Comparison of ENCODE assay signal across 8 mouse cellular contexts in the genomic region with DNA sequence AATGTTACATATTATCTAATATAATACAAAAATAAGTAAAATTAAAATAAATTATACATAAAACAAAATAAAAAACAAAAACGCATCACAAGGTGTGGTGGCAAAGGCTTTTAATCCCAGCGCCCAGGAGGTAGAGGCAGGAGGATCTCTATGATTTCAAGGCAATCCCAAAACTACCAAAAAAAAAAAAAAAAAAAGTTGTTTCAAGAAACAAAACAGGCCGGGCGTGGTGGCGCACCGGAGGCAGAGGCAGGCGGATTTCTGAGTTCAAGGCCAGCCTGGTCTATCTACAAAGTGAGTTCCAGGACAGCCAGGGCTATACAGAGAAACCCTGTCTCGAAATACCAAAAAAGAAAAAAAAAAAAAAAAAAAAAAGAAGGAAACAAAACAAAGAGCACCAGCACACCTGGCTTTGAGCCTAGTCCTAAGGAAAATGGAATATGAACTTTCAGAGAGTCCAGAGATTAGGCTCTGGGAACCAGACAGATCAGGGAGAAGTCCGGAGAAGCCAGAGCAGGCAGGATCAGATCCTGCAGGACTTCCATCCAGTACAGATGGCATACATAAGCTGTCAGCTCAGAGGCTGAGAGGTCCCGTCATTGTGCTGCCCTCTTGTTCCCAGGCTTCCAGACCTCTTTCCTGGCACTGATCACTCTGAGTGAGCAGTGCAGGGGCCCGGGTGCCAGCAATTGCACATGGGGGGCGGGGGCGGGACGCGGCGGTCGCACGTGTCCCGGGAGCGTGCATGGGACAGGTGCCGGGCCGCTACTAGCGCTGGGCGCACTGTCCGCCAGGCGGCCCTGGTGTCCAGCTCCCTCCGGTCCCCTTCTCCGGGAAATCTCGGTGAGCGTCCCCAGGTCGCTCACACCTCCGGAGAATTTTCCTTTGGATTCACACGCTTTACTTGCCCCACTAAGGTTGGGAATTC. TPM values are rescaled to one million over a fixed set of nuclear protein-coding genes. Genes with fewer than 3 reads are reported as not detected.
DNase-seq lines count a peak whose midpoint lies in the region; ATAC-seq and TF ChIP-seq lines count a peak whose summit lies in the region.

No protein-coding gene starts in this region.

- peak; percentile 32 for ATAC-seq in embryonic facial prominence, embryonic 13.5 days (ENCODE audit: insufficient number of reproducible peaks, insufficient read depth, low FRiP score, low TSS enrichment, low read depth)
- peak; percentile 36 for ATAC-seq in limb, embryonic 14.5 days (ENCODE audit: low FRiP score, low read depth)
- ATAC-seq in midbrain, embryonic 14.5 days (ENCODE audit: low FRiP score, low TSS enrichment) = peak; percentile 44

- peak overlapping the region; percentile 98 for H3K4me3 ChIP-seq in embryonic facial prominence, embryonic 13.5 days
- peak overlapping the region; percentile 99 for H3K4me3 ChIP-seq in limb, embryonic 14.5 days (replicated peaks; ENCODE audit: low read length)
- H3K4me3 ChIP-seq in midbrain, embryonic 14.5 days (replicated peaks; ENCODE audit: low read depth, low read length) = peak overlapping the region; percentile 100

- H3K36me3 ChIP-seq in embryonic facial prominence, embryonic 13.5 days = peaks cover 14% of the 10 kb centered on the region
- peaks cover 15% of the 10 kb centered on the region for H3K36me3 ChIP-seq in limb, embryonic 14.5 days (ENCODE audit: control insufficient read depth, insufficient read depth, low read length)
- H3K36me3 ChIP-seq in midbrain, embryonic 14.5 days (ENCODE audit: control insufficient read depth, insufficient read depth, low read length) = peaks cover 16% of the 10 kb centered on the region

- H3K27ac ChIP-seq in embryonic facial prominence, embryonic 13.5 days = peak overlapping the region; percentile 89
- H3K27ac ChIP-seq in limb, embryonic 14.5 days (replicated peaks; ENCODE audit: low read depth, low read length) = peak overlapping the region; percentile 86
- peak overlapping the region; percentile 96 for H3K27ac ChIP-seq in midbrain, embryonic 14.5 days (replicated peaks; ENCODE audit: low read depth, low read length)

- no peak for TF ChIP-seq POLR2A in limb, embryonic 14.5 days (IDR thresholded peaks at IDR 0.05; ENCODE audit: borderline replicate concordance, extremely low read depth, insufficient read depth, insufficient read length)

- peak overlapping the region; percentile 96 for H3K4me2 ChIP-seq in embryonic facial prominence, embryonic 13.5 days
- peak overlapping the region; percentile 96 for H3K4me2 ChIP-seq in limb, embryonic 14.5 days (replicated peaks; ENCODE audit: low read depth, low read length, severe bottlenecking)
- peak overlapping the region; percentile 93 for H3K4me2 ChIP-seq in midbrain, embryonic 14.5 days (ENCODE audit: low read length)

- no peaks in the 10 kb centered on the region for H3K27me3 ChIP-seq in embryonic facial prominence, embryonic 13.5 days
- no peaks in the 10 kb centered on the region for H3K27me3 ChIP-seq in limb, embryonic 14.5 days (ENCODE audit: control insufficient read depth, insufficient read depth, low read length)
- H3K27me3 ChIP-seq in midbrain, embryonic 14.5 days (ENCODE audit: control insufficient read depth, insufficient read depth, low read length) = no peaks in the 10 kb centered on the region

- intact Hi-C loops in heart, postnatal 14 days (cut with DNase I) = loop anchor here (2.0 kb wide), 1 partner anchor 88 kb away; no protein-coding TSS in a partner anchor

- WGBS in embryonic facial prominence, embryonic 13.5 days = 12% methylated on average over 33 of the region's 33 CpGs
- WGBS in limb, embryonic 14.5 days = 13% methylated on average over 31 of the region's 33 CpGs
- WGBS in midbrain, embryonic 14.5 days = 13% methylated on average over 33 of the region's 33 CpGs

- H3K9me3 ChIP-seq in embryonic facial prominence, embryonic 13.5 days = no peaks in the 10 kb centered on the region
- no peaks in the 10 kb centered on the region for H3K9me3 ChIP-seq in limb, embryonic 14.5 days (ENCODE audit: control insufficient read depth, low read length)
- H3K9me3 ChIP-seq in midbrain, embryonic 14.5 days (ENCODE audit: control insufficient read depth, low read length) = no peaks in the 10 kb centered on the region

- H3K9ac ChIP-seq in embryonic facial prominence, embryonic 13.5 days = peak overlapping the region; percentile 77
- peak overlapping the region; percentile 60 for H3K9ac ChIP-seq in limb, embryonic 14.5 days (ENCODE audit: low read depth, low read length, severe bottlenecking)
- H3K9ac ChIP-seq in midbrain, embryonic 14.5 days (replicated peaks; ENCODE audit: low read length) = peak overlapping the region; percentile 64

- DNase-seq in cerebellum, adult 11-12 months = peak; percentile 56
- no peak for DNase-seq in cerebellum, adult 8-10 months
- peak; percentile 51 for DNase-seq in ES-CJ7 (ENCODE audit: low read depth, low spot score)
- DNase-seq in heart, postnatal 14 days = peak; percentile 77 to 81
- DNase-seq in limb, embryonic 14.5 days (ENCODE audit: low spot score) = peak; percentile 47
- DNase-seq in midbrain, embryonic 14.5 days = no peak
- DNase-seq in ovary, postnatal 14 days (ENCODE audit: low spot score) = no peak

- H3K4me1 ChIP-seq in embryonic facial prominence, embryonic 13.5 days = peaks cover 23% of the 10 kb centered on the region
- peaks cover 7% of the 10 kb centered on the region; the same call in 1 of the 2 replicates for H3K4me1 ChIP-seq in limb, embryonic 14.5 days (ENCODE audit: control insufficient read depth, insufficient read depth, low read length)
- H3K4me1 ChIP-seq in midbrain, embryonic 14.5 days (ENCODE audit: control insufficient read depth, insufficient read depth, low read length) = peaks cover 20% of the 10 kb centered on the region

RNA-seq across cellular contexts. Expression of a gene that starts 1.0 kb away (rescaled TPM):
- 22.7 and 23.7 TPM in 2 replicates for polyA plus RNA-seq in embryonic facial prominence, embryonic 13.5 days (2015; fragmentation: Nextera tagmentation; extraction: Ambion mirVana)
- total RNA-seq in heart, postnatal 14 days (2021) = 100 to 1,000 TPM; 111 to 112 TPM
- polyA plus RNA-seq in limb, embryonic 14.5 days (2012; rRNA removed) = 30.2 and 31.8 TPM in 2 replicates
- 18.2 and 20.3 TPM in 2 replicates for polyA plus RNA-seq in limb, embryonic 14.5 days (2014; fragmentation: Nextera tagmentation; extraction: Ambion mirVana)
- polyA plus RNA-seq in midbrain, embryonic 14.5 days (2014; fragmentation: Nextera tagmentation; extraction: Ambion mirVana) = 25.5 and 26.5 TPM in 2 replicates

RNA-seq across cellular contexts. Expression of a gene that starts 36.8 kb away (rescaled TPM):
- 33.2 and 35.8 TPM in 2 replicates for polyA plus RNA-seq in embryonic facial prominence, embryonic 13.5 days (2015; fragmentation: Nextera tagmentation; extraction: Ambion mirVana)
- 10 to 100 TPM; 61.9 to 65.0 TPM for total RNA-seq in heart, postnatal 14 days (2021)
- 84.7 and 104 TPM in 2 replicates for polyA plus RNA-seq in limb, embryonic 14.5 days (2012; rRNA removed)
- 47.1 and 51.0 TPM in 2 replicates for polyA plus RNA-seq in limb, embryonic 14.5 days (2014; fragmentation: Nextera tagmentation; extraction: Ambion mirVana)
- 49.9 and 50.0 TPM in 2 replicates for polyA plus RNA-seq in midbrain, embryonic 14.5 days (2014; fragmentation: Nextera tagmentation; extraction: Ambion mirVana)

Comparison
In these comparisons a context has a peak if more than half of its experiments do, and no peak if none do; other contexts are left out.
1. DNase-seq: peak in cerebellum, adult 11-12 months (single experiment), ES-CJ7 (single experiment), heart, postnatal 14 days (2 of 2) and limb, embryonic 14.5 days (single experiment); none in cerebellum, adult 8-10 months (single experiment), midbrain, embryonic 14.5 days (single experiment) and ovary, postnatal 14 days (single experiment).
2. Peak in every context shown above with its lines, with median percentiles within 50 percentile points of each other: ATAC-seq, H3K27ac ChIP-seq, H3K4me2 ChIP-seq, H3K4me3 ChIP-seq and H3K9ac ChIP-seq.